Mouse (Mus musculus) ES-Bruce4 (cell line): ENCODE results near the gene Cox7b. TPM values are rescaled to one million over a fixed set of nuclear protein-coding genes. Genes with fewer than 3 reads are reported as not detected.

Experiments
- H3K27ac ChIP-seq: 2 replicates; pipeline ENCODE4 v1.5.1; 2012; ENCODE audit warnings: low read length, inconsistent platforms; ENCODE audit not compliant: insufficient read depth
- H3K27me3 ChIP-seq: 2 replicates; pipeline ENCODE4 v1.6.1; 2012; ENCODE audit warnings: mild to moderate bottlenecking, low read length, inconsistent platforms; ENCODE audit not compliant: control insufficient read depth, poor library complexity, insufficient read depth, severe bottlenecking
- H3K36me3 ChIP-seq: 2 replicates; pipeline ENCODE4 v1.6.1; 2012; ENCODE audit warnings: inconsistent platforms, mild to moderate bottlenecking, low read length, moderate library complexity; ENCODE audit not compliant: control insufficient read depth, poor library complexity, insufficient read depth, severe bottlenecking
- H3K4me1 ChIP-seq: one replicate; pipeline ENCODE4 v1.8.1; 2011; ENCODE audit warnings: low read length; ENCODE audit not compliant: control insufficient read depth, insufficient read depth
- H3K4me3 ChIP-seq: 2 replicates; pipeline ENCODE4 v1.5.1; 2011; ENCODE audit warnings: low read depth, mild to moderate bottlenecking, low read length
- H3K9ac ChIP-seq: 2 replicates; pipeline ENCODE4 v1.6.1; 2012; ENCODE audit warnings: low read depth, mild to moderate bottlenecking, inconsistent platforms; ENCODE audit not compliant: poor library complexity, severe bottlenecking
- H3K9me3 ChIP-seq: replicated peaks from 2 replicates; pipeline ENCODE4 v1.6.1; 2012; ENCODE audit warnings: mild to moderate bottlenecking, low read length, inconsistent platforms; ENCODE audit not compliant: control insufficient read depth, poor library complexity, insufficient read depth, severe bottlenecking
- CTCF ChIP-seq: IDR thresholded peaks from one replicate; pipeline ENCODE4 v1.8.1; 2011; ENCODE audit warnings: low read depth, low read length
- EP300 ChIP-seq: IDR thresholded peaks from 2 replicates; pipeline ENCODE4 v1.6.1; 2011; ENCODE audit warnings: low read depth, low read length; ENCODE audit not compliant: insufficient read depth
- POLR2A ChIP-seq: IDR thresholded peaks from one replicate; pipeline ENCODE4 v1.8.1; 2011; ENCODE audit warnings: low read length; ENCODE audit not compliant: insufficient read depth
- polyA plus RNA-seq: library from polyadenylated mRNA; stranded (reverse); fragments of >200 nt; gene quantifications from 2 replicates; pipeline ENCODE4 v1.2.4, GENCODE M21; 2011; ENCODE audit warnings: low read depth; ENCODE audit not compliant: missing spikeins, insufficient read depth, insufficient read length

Gene Cox7b
- polyA plus RNA-seq, 1 experiment: 811 TPM

DNA sequence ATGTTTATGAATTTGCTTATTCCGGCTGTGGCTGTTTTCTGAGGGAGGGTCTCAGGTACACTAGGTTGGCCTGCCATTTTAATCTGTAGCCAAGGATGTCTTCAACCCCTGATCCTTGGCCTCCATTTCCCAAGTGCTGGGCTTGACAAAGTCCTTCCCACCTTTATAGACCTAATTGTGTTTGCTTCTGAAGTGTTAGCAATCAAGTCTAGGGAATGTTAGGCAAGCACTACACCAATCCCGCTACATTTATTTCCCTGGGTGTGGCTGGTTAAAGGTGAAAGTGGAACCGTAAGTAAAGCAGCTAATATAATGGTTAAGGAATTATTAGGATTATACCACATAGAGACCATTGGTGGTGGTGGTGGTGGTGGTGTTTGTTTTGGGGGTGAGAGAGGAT, 1.6 kb downstream of the Cox7b start:
- peak overlapping the region; percentile 40; the same call in 1 of the 2 replicates for H3K9ac ChIP-seq
- no peak overlapping the region for H3K27ac ChIP-seq
- peaks cover 31% of the 10 kb centered on the region for H3K36me3 ChIP-seq
- H3K27me3 ChIP-seq: no peaks in the 10 kb centered on the region
- no peak overlapping the region for H3K4me3 ChIP-seq
- H3K4me1 ChIP-seq: no peaks in the 10 kb centered on the region
- TF ChIP-seq EP300 (no peak), CTCF (no peak), POLR2A (no peak)
- no peaks in the 10 kb centered on the region for H3K9me3 ChIP-seq

DNA sequence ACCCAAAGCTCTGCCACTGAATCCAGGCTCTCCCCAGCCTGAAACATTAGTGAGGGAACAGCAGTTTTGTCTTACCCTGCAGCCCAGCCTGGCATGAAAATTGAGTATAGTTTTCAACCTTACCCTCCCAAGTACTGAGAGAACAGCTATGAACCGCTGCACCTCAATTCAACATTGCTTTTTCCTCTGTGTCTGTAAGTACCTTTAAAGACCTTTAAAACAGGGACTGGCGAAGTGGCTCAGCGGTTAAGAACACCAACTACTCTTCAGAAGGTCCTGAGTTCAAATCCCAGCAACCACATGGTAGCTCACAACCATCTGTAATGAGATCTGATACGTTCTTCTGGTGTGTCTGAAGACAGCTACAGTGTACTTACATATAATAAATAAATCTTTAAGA, 2.0 kb downstream of the Cox7b start:
- 0 out of 2 replicates have a peak overlapping the region, but pooled peaks have one; percentile 40 for H3K9ac ChIP-seq
- H3K4me3 ChIP-seq: no peak overlapping the region; the same call in 1 of the 2 replicates
- no peaks in the 10 kb centered on the region for H3K27me3 ChIP-seq
- H3K9me3 ChIP-seq: no peaks in the 10 kb centered on the region
- no peaks in the 10 kb centered on the region for H3K4me1 ChIP-seq
- no peak for TF ChIP-seq CTCF
- TF ChIP-seq EP300: no peak
- no peak for TF ChIP-seq POLR2A
- peaks cover 32% of the 10 kb centered on the region for H3K36me3 ChIP-seq
- no peak overlapping the region for H3K27ac ChIP-seq

DNA sequence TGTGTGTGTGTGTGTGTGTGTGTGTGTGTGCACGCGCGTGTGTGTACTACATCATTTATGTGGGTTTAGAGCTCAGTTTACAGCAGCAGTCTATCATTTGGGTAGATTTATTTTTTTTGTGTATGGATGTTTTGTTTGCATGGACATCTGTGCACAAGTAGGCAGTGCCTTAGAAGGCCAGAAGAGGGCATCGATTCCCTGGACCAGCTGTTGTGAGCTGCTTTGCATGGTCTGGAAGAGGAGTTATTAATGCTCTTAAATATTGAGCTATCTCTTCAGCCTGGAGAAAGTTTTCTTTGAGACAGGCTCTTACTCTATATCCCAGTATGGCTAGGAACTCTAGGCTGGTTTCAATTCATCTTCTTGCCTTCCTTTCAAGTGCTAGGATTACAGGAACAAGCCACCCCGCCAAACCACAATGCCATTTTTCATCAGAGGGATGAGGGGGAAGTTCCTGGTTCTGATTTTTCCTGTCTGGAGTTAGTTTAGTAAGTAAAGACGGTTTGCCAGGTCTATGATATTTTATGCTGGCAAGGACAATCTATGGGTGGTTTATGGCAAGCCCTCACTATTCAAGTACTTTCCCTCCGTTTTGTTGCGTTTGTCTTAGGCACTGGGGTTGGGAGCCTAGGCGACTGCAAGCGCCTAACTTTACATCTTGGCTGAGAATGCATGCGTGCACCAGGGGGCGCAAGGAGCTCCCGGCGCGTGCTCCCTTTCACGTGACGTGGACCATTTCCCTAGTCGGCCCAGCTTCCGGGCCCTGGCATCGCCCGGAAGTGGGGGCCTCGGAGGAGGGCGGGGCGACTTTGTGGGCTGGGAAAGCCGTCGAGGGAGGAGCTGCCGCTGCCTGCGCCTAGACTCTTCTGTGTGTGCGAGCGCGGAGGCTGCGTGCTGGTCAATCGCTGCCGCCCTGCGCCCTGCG, 11.2 kb downstream of the Cox7b start, which contains the start of gene Atp7a:
Atp7a (plus strand) TSS at position 859 of the 925 bp plus-strand sequence.
- Histone ChIP-seq H3K27me3 (no peaks in the 10 kb centered on the region), H3K27ac (peak within 1 kb of the TSS; percentile 47), H3K9me3 (no peaks in the 10 kb centered on the region), H3K36me3 (peaks cover 4% of the 10 kb centered on the region), H3K9ac (peak within 1 kb of the TSS; percentile 77), H3K4me1 (no peaks in the 10 kb centered on the region), H3K4me3 (peak within 1 kb of the TSS; percentile 61)
- TF ChIP-seq POLR2A (peak; percentile 79), CTCF (peak; percentile 46), EP300 (0 out of 2 replicates have a peak, but pooled peaks have one; percentile 38)

DNA sequence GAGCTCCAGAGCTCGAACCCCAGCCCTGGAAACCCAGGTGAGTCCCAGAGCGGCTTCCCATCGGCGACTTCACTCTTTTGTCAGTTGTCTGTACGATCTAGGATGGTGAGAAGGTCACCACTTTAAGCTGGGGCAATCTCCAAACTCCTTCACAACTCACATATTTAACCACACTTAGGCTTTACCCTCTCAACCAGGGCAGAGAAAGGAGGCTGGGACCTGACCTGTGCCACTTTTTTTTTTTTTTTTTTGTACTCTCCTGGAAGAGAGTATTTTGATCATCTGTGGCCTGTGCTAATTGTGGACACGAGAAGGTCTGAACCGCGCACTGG, 11.8 kb downstream of the Cox7b start:
- Histone ChIP-seq H3K9ac (peak overlapping the region; percentile 77), H3K27me3 (no peaks in the 10 kb centered on the region), H3K4me1 (no peaks in the 10 kb centered on the region), H3K4me3 (peak overlapping the region; percentile 61), H3K9me3 (no peaks in the 10 kb centered on the region), H3K36me3 (no peaks in the 10 kb centered on the region), H3K27ac (no peak overlapping the region)
- TF ChIP-seq POLR2A (no peak), EP300 (no peak), CTCF (no peak)

DNA sequence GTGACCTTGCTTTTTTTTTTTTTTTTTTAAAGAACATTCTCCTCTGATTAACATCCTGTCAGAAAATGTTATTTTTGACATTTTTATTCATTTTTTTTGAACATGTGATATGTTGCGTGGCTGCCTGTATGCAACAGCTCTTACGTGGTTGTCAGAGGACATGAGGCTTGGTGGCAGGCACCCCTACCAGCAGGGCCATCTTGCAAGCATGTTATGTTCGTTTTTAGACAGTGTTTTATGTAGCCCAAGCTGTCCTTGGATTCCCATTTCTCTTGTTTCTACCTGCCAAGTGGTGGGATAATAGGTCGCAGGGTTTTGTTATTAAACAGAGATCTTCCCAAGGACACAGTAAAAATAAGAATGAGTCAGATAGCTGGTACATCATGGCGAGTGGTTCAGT, 14.7 kb downstream of the Cox7b start:
- Histone ChIP-seq H3K9me3 (no peaks in the 10 kb centered on the region), H3K36me3 (no peaks in the 10 kb centered on the region), H3K27me3 (no peaks in the 10 kb centered on the region), H3K27ac (no peak overlapping the region), H3K4me3 (no peak overlapping the region), H3K4me1 (no peaks in the 10 kb centered on the region), H3K9ac (no peak overlapping the region)
- TF ChIP-seq POLR2A (no peak), CTCF (no peak), EP300 (no peak)

DNA sequence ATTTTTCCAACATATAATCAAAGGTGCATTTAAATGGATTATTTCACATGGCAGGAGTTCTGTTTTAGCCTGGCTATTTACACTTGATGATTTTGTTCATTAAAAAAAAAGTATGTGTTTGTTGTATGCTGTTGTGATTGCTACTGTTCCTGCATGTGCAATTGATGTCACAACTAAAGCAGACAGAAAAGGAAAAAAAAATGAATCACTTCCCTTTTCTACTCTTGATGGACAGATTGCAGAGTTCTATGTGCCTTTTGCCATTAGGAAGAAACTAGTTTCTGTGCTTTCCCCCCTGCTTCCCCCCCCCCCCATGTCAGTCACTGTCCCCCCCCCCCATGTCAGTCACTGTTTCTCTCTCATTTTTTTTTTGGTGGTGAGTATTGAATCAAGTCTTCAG, 15.6 kb downstream of the Cox7b start:
- Histone ChIP-seq H3K9me3 (no peaks in the 10 kb centered on the region), H3K36me3 (no peaks in the 10 kb centered on the region), H3K27me3 (no peaks in the 10 kb centered on the region), H3K4me1 (no peaks in the 10 kb centered on the region), H3K4me3 (no peak overlapping the region), H3K9ac (no peak overlapping the region), H3K27ac (no peak overlapping the region)
- TF ChIP-seq POLR2A (no peak), CTCF (no peak), EP300 (no peak)
